Mouse (Mus musculus): Measurements from ENCODE around the gene Myl6.

- TF ChIP-seq CTCF (IDR thresholded peaks at IDR 0.05; ENCODE audit: low read depth) (no peak), EP300 (IDR thresholded peaks at IDR 0.05; ENCODE audit: low read depth) (no peak)
These were observed 1.3 kb upstream of the Myl6 start for GRCm38 (mm10) chr10:128495270-128495669.

Measured in liver, embryonic 14.5 days (tissue).